Mouse (Mus musculus) liver, adult 2 months (tissue): Measurements from ENCODE around the gene Nphp4.

Source experiments
- CTCF ChIP-seq: fragments of 200-500 bp; IDR thresholded peaks from 2 replicates; pipeline ENCODE4 v1.5.1; 2011; ENCODE audit warnings: low read depth, low read length, control low read depth
- POLR2A ChIP-seq: fragments of 200-500 bp; IDR thresholded peaks from 2 replicates; pipeline ENCODE4 v1.6.1; 2011; ENCODE audit warnings: low read length, control low read depth; ENCODE audit not compliant: insufficient read depth; ENCODE audit errors: extremely low read depth

GRCm38 (mm10) chr4:152554421-152554820, 77.9 kb downstream of the Nphp4 start:
- TF ChIP-seq CTCF = no peak
- TF ChIP-seq POLR2A = no peak
